Mouse (Mus musculus): ENCODE data around the gene E2f4.

Gene E2f4

GRCm38 (mm10) chr8:105291364-105291763 is 6.1 kb upstream of the E2f4 start:
- in situ Hi-C loops (cut with MboI, MseI): loop anchor here in 1 of 2 experiments (5.0 kb wide), 1 partner anchor 56 kb away; the partner anchor contains the start of genes Fhod1 and Slc9a5

GRCm38 (mm10) chr8:105291802-105292201 is 5.7 kb upstream of the E2f4 start:
- in situ Hi-C loops (cut with MboI, MseI): loop anchor here in 1 of 2 experiments (5.0 kb wide), 1 partner anchor 55 kb away; the partner anchor contains the start of genes Fhod1 and Slc9a5

DNA sequence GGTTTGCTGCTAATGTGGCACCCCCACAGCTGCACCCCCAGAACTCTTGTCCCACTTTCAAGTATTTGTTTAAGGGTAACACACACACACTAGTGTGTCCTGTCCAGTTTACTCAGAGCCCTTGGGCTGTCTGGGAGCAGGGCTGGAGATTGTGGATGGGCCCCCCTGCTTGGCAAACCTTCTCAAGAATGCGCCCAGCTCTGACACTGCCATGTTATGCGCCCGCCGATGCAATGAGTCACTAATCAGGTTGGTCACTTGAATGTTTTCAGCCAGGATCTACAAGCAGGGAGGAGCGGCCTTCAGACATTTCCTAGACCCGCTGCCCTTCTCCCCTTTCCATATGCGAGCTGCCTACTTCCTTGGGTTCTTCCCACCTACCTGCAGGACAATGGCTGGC is 5.0 kb upstream of the E2f4 start:
- in situ Hi-C loops (cut with MboI, MseI): loop anchor here in 1 of 2 experiments (5.0 kb wide), 1 partner anchor 55 kb away; the partner anchor contains the start of genes Fhod1 and Slc9a5

DNA sequence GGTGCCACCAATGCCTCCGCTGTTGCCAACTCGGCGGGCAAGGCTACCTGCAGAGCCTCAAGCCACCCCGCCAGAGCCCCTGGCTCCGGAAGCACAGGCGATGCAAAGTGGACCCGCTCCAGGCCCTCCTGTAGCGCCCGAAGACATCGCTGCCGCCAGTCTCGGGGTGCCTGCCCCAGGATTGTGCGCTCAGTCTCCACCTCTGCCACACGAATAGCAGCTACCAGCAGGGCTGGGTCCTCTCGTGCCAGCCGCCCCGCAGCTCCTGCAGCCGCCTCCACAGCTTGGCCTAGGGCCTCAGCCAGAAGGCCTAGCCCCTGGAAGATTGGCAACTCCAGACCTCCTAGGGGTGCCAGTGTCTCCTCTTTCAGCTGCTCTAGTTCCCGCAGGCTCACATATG is 4.1 kb upstream of the E2f4 start:
- in situ Hi-C loops (cut with MboI, MseI): loop anchor here in 1 of 2 experiments (5.0 kb wide), 1 partner anchor 54 kb away; the partner anchor contains the start of genes Fhod1 and Slc9a5

- in situ Hi-C loops (cut with MboI, MseI): loop anchor here in 1 of 2 experiments (5.0 kb wide), 1 partner anchor 53 kb away; the partner anchor contains the start of genes Fhod1 and Slc9a5
Measured at GRCm38 (mm10) chr8:105294776-105295175, 2.7 kb upstream of the E2f4 start.

DNA sequence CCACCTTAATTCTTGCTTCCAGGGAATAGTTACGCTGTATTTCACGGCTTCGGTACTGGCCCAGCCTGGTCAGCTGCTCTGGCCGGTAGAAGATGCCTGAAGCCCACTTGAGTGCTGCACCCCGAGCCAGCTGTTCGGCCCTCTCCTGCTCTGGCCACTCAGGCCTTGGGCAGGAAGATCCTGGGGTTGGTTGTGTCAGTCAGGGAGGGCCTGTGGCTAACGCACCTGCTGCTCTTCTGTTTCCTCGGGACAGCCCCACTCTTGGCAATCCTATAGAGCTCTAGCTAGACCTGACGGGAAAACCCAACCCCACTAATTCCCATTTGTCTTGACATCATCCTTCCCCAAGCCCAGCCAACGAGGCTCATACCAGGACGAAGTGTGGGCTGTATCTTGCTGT is 2.2 kb upstream of the E2f4 start:
- in situ Hi-C loops (cut with MboI, MseI): no loop called here

DNA sequence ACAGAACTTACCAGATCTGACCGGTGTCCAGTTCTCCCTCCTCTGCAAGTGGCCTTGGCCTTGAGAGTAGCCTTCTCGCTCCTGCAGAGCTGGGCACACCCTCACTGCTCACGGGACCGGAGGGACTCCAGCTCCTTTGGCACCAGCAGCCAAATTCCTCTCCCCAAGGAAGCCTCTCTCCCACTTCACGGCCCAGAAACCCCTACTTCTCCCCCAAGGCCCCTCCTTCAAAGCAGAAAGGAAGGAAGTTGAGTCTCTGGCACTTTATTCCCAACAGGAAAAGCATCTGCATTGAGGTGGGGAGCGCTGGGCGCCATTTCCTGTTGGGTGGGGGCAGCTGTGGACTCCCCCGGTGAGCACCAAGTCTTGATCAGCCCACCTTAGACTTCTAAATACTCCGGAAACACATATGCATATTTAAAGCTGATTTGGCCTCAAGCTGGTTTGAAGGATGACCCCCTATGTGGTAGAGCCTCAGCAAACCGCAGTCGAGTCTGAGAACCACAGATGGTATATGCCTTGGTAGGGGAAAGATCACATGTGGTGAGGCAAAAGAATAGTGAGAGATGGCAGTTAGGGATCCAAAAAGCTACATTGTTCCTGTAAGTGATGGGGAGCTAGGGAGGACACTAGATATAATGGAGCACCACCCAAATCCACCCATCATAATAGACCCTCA is 1.4 kb upstream of the E2f4 start, which contains the start of gene Exoc3l:
Gene Exoc3l, minus strand, starts transcription at position 207 of the 679 bp plus-strand sequence.
- in situ Hi-C loops (cut with MboI, MseI): no loop called here

GRCm38 (mm10) chr8:105298351-105299252 is 1.1 kb downstream of the E2f4 start:
- in situ Hi-C loops (cut with MboI, MseI): no loop called here

DNA sequence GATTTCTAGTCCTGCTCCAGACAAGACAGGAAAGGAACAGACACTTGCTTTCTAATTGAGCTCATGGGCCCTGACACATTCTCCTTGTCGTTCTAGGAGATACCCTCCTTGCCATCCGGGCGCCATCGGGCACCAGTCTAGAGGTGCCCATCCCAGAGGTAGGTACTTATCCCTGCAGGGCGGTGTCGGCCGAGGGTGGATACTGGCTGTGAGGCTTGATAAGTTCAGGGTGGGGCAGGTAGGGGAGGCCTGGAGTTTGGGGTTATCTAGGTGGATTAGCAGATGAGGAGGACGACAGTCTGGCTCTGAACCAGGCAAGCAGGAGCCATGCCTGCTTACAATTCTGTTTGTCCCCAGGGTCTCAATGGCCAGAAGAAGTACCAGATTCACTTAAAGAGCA is 2.5 kb downstream of the E2f4 start:
- in situ Hi-C loops (cut with MboI, MseI): no loop called here

GRCm38 (mm10) chr8:105303396-105303795 is 5.9 kb downstream of the E2f4 start:
- in situ Hi-C loops (cut with MboI, MseI): no loop called here

GRCm38 (mm10) chr8:105303874-105304273 is 6.4 kb downstream of the E2f4 start:
- in situ Hi-C loops (cut with MboI, MseI): no loop called here

DNA sequence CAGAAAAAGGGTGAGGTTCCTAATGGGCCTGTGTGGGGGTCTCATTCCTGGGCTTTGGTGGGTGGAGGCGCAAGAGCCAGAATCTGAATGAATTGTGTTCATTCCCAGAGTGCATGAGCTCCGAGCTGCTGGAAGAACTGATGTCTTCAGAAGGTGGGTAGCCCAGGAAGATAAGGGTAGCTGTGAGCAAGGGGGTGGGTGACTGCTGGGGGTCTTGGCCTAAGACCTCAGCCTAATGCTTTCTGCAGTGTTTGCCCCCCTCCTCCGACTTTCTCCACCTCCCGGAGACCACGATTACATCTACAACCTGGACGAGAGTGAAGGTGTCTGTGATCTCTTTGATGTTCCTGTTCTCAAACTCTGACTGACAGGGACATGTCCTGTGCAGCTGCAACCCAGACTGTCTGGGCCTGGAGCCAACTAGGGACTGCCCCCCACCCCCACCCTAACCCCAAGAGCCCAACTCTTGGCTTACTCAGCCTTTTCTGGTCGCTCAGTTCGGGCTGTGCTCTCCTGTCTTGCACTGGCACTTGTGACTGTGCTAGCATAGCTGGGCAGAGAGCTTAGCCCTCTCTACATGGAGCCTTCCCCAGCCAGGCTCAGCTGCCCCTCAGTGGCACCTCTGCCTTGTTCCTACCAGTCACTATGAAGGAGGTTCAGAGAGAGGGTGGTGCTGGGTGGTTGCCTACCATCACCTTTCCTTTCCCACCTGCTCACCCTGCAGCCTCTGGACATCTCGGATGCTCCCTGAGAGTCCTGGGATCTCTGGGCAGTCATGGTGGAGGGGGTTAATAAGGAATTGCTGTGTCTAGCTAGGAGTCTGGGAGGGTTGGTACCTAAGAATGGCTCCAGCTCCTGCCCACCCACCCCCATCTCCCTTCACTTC is 7.1 kb downstream of the E2f4 start:
- in situ Hi-C loops (cut with MboI, MseI): no loop called here

- in situ Hi-C loops (cut with MboI, MseI): no loop called here
Measured at GRCm38 (mm10) chr8:105305211-105306145, 8.0 kb downstream of the E2f4 start, which contains the start of gene Elmo3. Gene Elmo3, plus strand, starts transcription at chr8:105305601.

- in situ Hi-C loops (cut with MboI, MseI): no loop called here
Measured at GRCm38 (mm10) chr8:105306146-105306691, 8.8 kb downstream of the E2f4 start.

GRCm38 (mm10) chr8:105307670-105308069 is 10.2 kb downstream of the E2f4 start:
- in situ Hi-C loops (cut with MboI, MseI): no loop called here

DNA sequence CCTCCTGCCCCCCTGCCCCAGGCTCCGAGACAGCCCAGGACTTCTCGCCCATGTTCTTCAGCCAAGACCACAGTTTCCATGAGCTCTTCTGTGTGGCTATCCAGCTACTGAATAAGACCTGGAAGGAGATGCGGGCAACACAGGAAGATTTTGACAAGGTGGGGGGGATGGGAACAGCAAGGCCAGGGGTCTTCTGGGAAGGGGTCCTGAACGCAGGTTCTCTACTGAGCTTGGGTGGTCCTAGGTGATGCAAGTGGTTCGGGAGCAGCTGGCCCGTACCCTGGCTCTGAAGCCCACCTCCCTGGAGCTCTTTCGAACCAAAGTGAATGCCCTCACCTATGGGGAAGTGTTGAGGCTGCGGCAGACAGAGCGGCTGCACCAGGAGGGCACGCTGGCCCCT is 11.0 kb downstream of the E2f4 start:
- in situ Hi-C loops (cut with MboI, MseI): no loop called here

DNA sequence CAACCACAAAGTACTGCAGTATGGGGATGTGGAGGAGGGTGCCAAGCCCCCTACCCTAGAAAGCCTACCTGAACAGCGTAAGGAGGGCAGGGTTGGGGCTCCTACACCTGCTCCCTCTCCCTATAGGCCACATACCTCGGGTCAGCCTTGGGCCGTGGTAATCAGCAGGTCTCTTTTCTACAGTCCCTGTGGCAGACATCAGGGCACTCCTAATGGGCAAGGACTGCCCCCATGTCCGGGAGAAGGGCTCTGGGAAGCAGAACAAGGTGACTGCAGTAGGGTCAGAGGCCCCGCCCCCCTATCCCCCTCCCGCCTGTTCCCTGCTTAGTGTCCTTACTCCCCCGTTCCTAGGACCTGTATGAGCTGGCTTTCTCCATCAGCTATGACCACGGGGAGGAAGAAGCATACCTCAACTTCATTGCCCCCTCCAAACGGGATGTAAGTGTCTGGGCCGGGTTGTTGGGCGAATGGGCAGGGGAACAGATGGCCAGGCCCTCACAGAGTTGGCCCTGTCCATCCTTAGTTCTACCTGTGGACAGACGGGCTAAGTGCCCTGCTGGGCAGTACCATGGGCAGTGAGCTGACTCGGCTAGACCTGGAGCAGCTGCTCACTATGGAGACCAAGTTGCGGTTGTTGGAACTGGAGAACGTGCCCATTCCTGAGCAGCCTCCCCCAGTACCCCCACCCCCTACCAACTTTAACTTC is 11.8 kb downstream of the E2f4 start:
- in situ Hi-C loops (cut with MboI, MseI): no loop called here

DNA sequence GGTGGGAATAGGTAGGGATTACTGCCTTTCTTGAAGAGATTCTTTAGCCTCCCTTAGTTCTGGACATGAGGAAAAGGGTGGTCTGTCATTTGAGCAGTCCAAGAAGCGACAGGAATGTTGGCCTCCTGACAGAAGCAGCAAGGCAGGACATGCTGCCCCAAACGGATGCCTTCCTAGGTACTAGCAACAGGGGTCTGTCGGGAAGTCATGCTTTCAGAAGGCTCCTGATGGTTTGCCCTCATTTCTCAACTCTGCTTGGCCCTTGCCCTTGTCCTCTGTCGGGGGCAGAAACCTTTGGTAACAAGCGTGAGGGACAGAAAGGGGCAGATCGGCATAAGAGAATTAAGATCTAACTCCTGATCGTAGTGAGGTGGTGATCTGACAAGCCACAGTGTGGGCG is 12.7 kb downstream of the E2f4 start:
- in situ Hi-C loops (cut with MboI, MseI): no loop called here

DNA sequence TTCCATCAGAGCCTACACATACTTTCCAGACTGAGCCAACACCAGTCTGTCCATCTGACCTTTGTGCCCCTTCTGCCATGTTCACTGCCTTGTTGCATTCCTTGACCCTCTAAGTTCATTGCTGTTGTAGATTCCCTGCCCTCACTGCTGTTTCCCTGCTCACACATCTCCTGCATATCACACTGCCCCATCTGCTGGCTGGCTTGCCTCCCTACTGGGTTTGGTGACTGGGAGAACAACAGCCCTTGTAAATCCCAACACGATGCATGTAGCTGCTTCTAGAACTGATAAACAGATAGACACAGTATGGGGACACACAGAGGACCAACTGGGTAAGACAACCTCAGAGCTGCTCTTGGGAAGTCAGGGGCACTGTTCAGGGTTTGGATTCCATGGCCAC is 14.3 kb downstream of the E2f4 start:
- in situ Hi-C loops (cut with MboI, MseI): no loop called here

Measured in T-helper 17 cell (primary cell).